Mouse (Mus musculus): Measurements from ENCODE around the gene Kif23. TPM values are rescaled to one million over a fixed set of nuclear protein-coding genes. Genes with fewer than 3 reads are reported as not detected.

The Kif23 gene
- polyA plus RNA-seq, 1 experiment from 2014 or later = 132 TPM

- Histone ChIP-seq H3K9ac (ENCODE audit: low read length) (no peak overlapping the region), H3K4me3 (ENCODE audit: low read depth, low read length) (no peak overlapping the region), H3K4me1 (replicated peaks; ENCODE audit: control insufficient read depth, insufficient read depth, low read length) (no peaks in the 10 kb centered on the region), H3K27me3 (ENCODE audit: control insufficient read depth, insufficient read depth, low read length) (no peaks in the 10 kb centered on the region), H3K27ac (ENCODE audit: low read depth, low read length) (no peak overlapping the region), H3K36me3 (ENCODE audit: control insufficient read depth, insufficient read depth, low read length) (peaks cover 20% of the 10 kb centered on the region), H3K9me3 (ENCODE audit: control insufficient read depth, low read length) (no peaks in the 10 kb centered on the region), H3K4me2 (ENCODE audit: low read depth, low read length, severe bottlenecking) (no peak overlapping the region)
- no peak for DNase-seq (ENCODE audit: low spot score)
- ATAC-seq (replicated peaks; ENCODE audit: low FRiP score) = no peak
- WGBS = 94% methylated on average over 10 of the region's 10 CpGs
These were observed 21.4 kb downstream of the Kif23 start for GRCm38 (mm10) chr9:61925086-61925660.

DNA sequence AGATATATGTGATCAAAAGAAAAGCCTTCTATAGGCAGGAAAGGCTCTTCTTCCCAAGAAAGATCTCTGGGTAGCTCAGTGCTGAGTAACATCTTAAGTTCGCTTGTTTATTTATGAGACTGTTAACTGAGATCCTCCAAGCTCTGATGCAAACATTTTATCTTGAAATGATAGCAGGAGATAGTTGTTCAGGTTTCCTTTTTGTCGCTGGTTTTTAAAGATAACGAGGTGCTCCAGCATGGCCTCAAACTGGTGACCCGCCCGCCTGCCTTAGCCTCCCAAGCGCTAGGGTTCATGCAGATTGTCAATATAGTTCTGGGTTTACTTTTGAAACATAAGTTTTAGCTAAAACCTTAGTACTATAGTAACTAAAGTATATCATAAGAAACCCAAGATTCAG, 26.2 kb downstream of the Kif23 start:
- Histone ChIP-seq H3K27ac (ENCODE audit: low read depth, low read length) (no peak overlapping the region), H3K27me3 (ENCODE audit: control insufficient read depth, insufficient read depth, low read length) (no peaks in the 10 kb centered on the region), H3K36me3 (ENCODE audit: control insufficient read depth, insufficient read depth, low read length) (peaks cover 13% of the 10 kb centered on the region), H3K4me2 (ENCODE audit: low read depth, low read length, severe bottlenecking) (no peak overlapping the region), H3K9ac (ENCODE audit: low read length) (no peak overlapping the region), H3K4me3 (ENCODE audit: low read depth, low read length) (no peak overlapping the region), H3K9me3 (ENCODE audit: control insufficient read depth, low read length) (no peaks in the 10 kb centered on the region), H3K4me1 (replicated peaks; ENCODE audit: control insufficient read depth, insufficient read depth, low read length) (no peaks in the 10 kb centered on the region)
- DNase-seq (ENCODE audit: low spot score) (no peak), ATAC-seq (replicated peaks; ENCODE audit: low FRiP score) (no peak)
- WGBS = 97% methylated on average over 6 of the region's 6 CpGs

DNA sequence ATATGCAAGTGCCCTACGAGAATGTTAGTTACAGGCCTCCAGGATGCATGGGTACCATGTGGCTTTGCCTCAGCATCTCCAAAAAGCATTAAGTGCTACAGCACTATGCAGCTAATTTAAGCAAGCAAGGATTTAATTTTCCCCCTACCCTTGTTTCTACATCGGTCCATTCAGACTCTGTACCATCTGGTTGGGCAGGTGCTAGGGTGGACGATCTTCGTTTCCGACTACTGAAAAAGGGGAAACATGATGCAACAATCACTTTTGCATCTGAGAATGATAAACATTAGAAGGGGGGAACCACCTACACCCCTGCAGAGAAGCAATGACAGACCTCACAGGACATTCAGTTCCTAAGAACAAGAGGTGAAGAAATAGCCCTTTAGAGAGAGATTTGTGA, 27.1 kb downstream of the Kif23 start:
- H3K4me2 ChIP-seq (ENCODE audit: low read depth, low read length, severe bottlenecking) = no peak overlapping the region
- no peaks in the 10 kb centered on the region for H3K27me3 ChIP-seq (ENCODE audit: control insufficient read depth, insufficient read depth, low read length)
- no peaks in the 10 kb centered on the region for H3K9me3 ChIP-seq (ENCODE audit: control insufficient read depth, low read length)

DNA sequence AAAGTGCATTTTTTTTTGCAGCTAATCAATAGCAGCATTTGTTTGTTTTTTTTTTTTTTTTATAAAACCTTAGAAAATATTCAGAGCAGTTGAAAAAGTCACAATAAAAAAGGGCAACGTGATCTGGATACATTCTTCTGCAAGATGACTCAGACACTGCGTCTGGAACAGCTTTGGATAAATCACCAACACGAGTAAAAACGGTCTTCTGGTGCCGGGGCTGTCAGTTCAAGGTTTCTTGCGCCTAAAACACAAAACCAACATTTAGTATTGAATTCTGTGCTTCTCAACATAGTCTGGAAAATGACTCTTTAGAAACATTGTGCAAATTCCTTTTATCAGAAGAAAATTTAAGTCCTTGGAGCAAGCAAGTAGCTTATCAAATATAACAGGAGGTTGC, 29.1 kb downstream of the Kif23 start:
- Histone ChIP-seq H3K9me3 (ENCODE audit: control insufficient read depth, low read length) (no peaks in the 10 kb centered on the region), H3K9ac (ENCODE audit: low read length) (no peak overlapping the region), H3K27me3 (ENCODE audit: control insufficient read depth, insufficient read depth, low read length) (no peaks in the 10 kb centered on the region), H3K4me3 (ENCODE audit: low read depth, low read length) (no peak overlapping the region), H3K4me2 (ENCODE audit: low read depth, low read length, severe bottlenecking) (no peak overlapping the region), H3K36me3 (ENCODE audit: control insufficient read depth, insufficient read depth, low read length) (peaks cover 3% of the 10 kb centered on the region; the same call in 1 of the 2 replicates), H3K27ac (ENCODE audit: low read depth, low read length) (no peak overlapping the region), H3K4me1 (replicated peaks; ENCODE audit: control insufficient read depth, insufficient read depth, low read length) (no peaks in the 10 kb centered on the region)
- DNase-seq (ENCODE audit: low spot score) (no peak), ATAC-seq (replicated peaks; ENCODE audit: low FRiP score) (no peak)
- WGBS = 95% methylated on average over 6 of the region's 6 CpGs

More for the DNA sequence above, 27.1 kb downstream of the Kif23 start:
- 97% methylated on average over 5 of the region's 5 CpGs for WGBS
- no peak overlapping the region for H3K9ac ChIP-seq (ENCODE audit: low read length)
- DNase-seq (ENCODE audit: low spot score) (no peak), ATAC-seq (replicated peaks; ENCODE audit: low FRiP score) (no peak)
- H3K27ac ChIP-seq (ENCODE audit: low read depth, low read length) = no peak overlapping the region
- peaks cover 8% of the 10 kb centered on the region; the same call in 1 of the 2 replicates for H3K36me3 ChIP-seq (ENCODE audit: control insufficient read depth, insufficient read depth, low read length)
- H3K4me3 ChIP-seq (ENCODE audit: low read depth, low read length) = no peak overlapping the region
- H3K4me1 ChIP-seq (replicated peaks; ENCODE audit: control insufficient read depth, insufficient read depth, low read length) = no peaks in the 10 kb centered on the region

DNA sequence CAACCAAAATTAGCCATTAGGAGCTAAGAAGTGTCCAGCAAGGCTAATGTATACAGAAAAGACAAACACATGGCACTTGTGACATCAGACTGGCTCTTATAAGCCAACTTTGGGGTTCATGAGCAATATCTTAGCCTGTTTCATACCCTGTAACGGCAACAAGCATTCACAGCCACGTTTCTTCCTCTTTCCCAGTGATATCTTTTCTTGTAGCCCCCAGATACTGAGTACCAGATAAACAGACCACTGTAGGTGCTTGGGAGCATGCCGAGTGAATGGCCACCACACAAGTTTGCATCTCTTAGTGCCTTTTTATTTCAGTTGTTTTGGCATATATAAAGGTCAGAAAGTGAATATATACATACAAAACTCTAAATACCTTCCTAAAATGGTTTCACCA, 29.6 kb downstream of the Kif23 start:
- no peak overlapping the region for H3K27ac ChIP-seq (ENCODE audit: low read depth, low read length)
- H3K36me3 ChIP-seq (ENCODE audit: control insufficient read depth, insufficient read depth, low read length) = peaks cover 7% of the 10 kb centered on the region; the same call in 1 of the 2 replicates
- no peaks in the 10 kb centered on the region for H3K27me3 ChIP-seq (ENCODE audit: control insufficient read depth, insufficient read depth, low read length)
- no peak for ATAC-seq (replicated peaks; ENCODE audit: low FRiP score)
- no peak for DNase-seq (ENCODE audit: low spot score)
- H3K9me3 ChIP-seq (ENCODE audit: control insufficient read depth, low read length) = no peaks in the 10 kb centered on the region
- no peak overlapping the region for H3K4me3 ChIP-seq (ENCODE audit: low read depth, low read length)
- 90% methylated on average over 3 of the region's 3 CpGs for WGBS
- no peak overlapping the region for H3K9ac ChIP-seq (ENCODE audit: low read length)
- H3K4me1 ChIP-seq (replicated peaks; ENCODE audit: control insufficient read depth, insufficient read depth, low read length) = no peaks in the 10 kb centered on the region
- no peak overlapping the region for H3K4me2 ChIP-seq (ENCODE audit: low read depth, low read length, severe bottlenecking)

GRCm38 (mm10) chr9:61915393-61916005, 31.1 kb downstream of the Kif23 start:
- Histone ChIP-seq H3K36me3 (ENCODE audit: control insufficient read depth, insufficient read depth, low read length) (peaks cover 11% of the 10 kb centered on the region; the same call in 1 of the 2 replicates), H3K9ac (ENCODE audit: low read length) (peak overlapping the region; percentile 47; the same call in 1 of the 2 replicates), H3K9me3 (ENCODE audit: control insufficient read depth, low read length) (no peaks in the 10 kb centered on the region), H3K27me3 (ENCODE audit: control insufficient read depth, insufficient read depth, low read length) (no peaks in the 10 kb centered on the region), H3K27ac (ENCODE audit: low read depth, low read length) (0 out of 2 replicates have a peak overlapping the region, but pooled peaks have one; percentile 87), H3K4me1 (replicated peaks; ENCODE audit: control insufficient read depth, insufficient read depth, low read length) (no peaks in the 10 kb centered on the region), H3K4me3 (ENCODE audit: low read depth, low read length) (peak overlapping the region; percentile 91), H3K4me2 (ENCODE audit: low read depth, low read length, severe bottlenecking) (peak overlapping the region; percentile 60)
- DNase-seq (ENCODE audit: low spot score) (no peak), ATAC-seq (replicated peaks; ENCODE audit: low FRiP score) (no peak)
- WGBS = 44% methylated on average over 4 of the region's 4 CpGs

DNA sequence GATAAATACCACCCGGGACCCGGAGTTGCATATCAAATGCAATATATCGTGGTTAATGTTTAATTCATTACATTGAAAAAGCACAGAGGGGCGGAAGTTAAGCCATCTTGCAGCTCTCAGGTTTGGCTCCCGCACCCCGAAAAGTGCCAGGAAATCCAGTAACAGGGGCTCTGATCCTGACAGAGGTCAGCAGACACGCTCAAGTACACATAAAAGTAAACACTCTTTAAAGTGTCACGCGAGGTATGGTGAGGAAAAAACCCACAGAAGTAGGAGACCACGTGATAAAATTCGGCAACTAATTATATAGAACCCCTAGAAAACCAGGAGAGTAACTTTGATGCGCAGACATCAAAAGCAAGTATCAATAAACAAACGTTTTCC, 31.7 kb downstream of the Kif23 start:
- H3K9ac ChIP-seq (ENCODE audit: low read length) = peak overlapping the region; percentile 47
- H3K27me3 ChIP-seq (ENCODE audit: control insufficient read depth, insufficient read depth, low read length) = no peaks in the 10 kb centered on the region
- peak overlapping the region; percentile 91 for H3K4me3 ChIP-seq (ENCODE audit: low read depth, low read length)
- ATAC-seq (replicated peaks; ENCODE audit: low FRiP score) (no peak), DNase-seq (ENCODE audit: low spot score) (no peak)
- H3K4me1 ChIP-seq (replicated peaks; ENCODE audit: control insufficient read depth, insufficient read depth, low read length) = no peaks in the 10 kb centered on the region
- peaks cover 11% of the 10 kb centered on the region; the same call in 1 of the 2 replicates for H3K36me3 ChIP-seq (ENCODE audit: control insufficient read depth, insufficient read depth, low read length)
- no peaks in the 10 kb centered on the region for H3K9me3 ChIP-seq (ENCODE audit: control insufficient read depth, low read length)
- WGBS = 5% methylated on average over 13 of the region's 13 CpGs
- H3K27ac ChIP-seq (ENCODE audit: low read depth, low read length) = peak overlapping the region; percentile 87; the same call in 1 of the 2 replicates
- peak overlapping the region; percentile 60 for H3K4me2 ChIP-seq (ENCODE audit: low read depth, low read length, severe bottlenecking)

- DNase-seq (ENCODE audit: low spot score) = peak; percentile 95
- peaks cover 11% of the 10 kb centered on the region; the same call in 1 of the 2 replicates for H3K36me3 ChIP-seq (ENCODE audit: control insufficient read depth, insufficient read depth, low read length)
- ATAC-seq (replicated peaks; ENCODE audit: low FRiP score) = peak; percentile 95
- peak within 1 kb of the TSS; percentile 87 for H3K27ac ChIP-seq (ENCODE audit: low read depth, low read length)
- H3K4me1 ChIP-seq (replicated peaks; ENCODE audit: control insufficient read depth, insufficient read depth, low read length) = no peaks in the 10 kb centered on the region
- peak within 1 kb of the TSS; percentile 86 for H3K9ac ChIP-seq (ENCODE audit: low read length)
- under 1% methylated on average over 70 of the region's 70 CpGs for WGBS
- H3K4me3 ChIP-seq (ENCODE audit: low read depth, low read length) = peak within 1 kb of the TSS; percentile 91
- H3K4me2 ChIP-seq (ENCODE audit: low read depth, low read length, severe bottlenecking) = peak within 1 kb of the TSS; percentile 60
- no peaks in the 10 kb centered on the region for H3K27me3 ChIP-seq (ENCODE audit: control insufficient read depth, insufficient read depth, low read length)
- no peaks in the 10 kb centered on the region for H3K9me3 ChIP-seq (ENCODE audit: control insufficient read depth, low read length)
These were observed 32.2 kb downstream of the Kif23 start, which contains the start of gene Rplp1 for GRCm38 (mm10) chr9:61914203-61914916. TSS of gene Rplp1 (minus strand) at chr9:61914542.
